Mouse (Mus musculus): ENCODE data around the gene Lypd3. TPM values are rescaled to one million over a fixed set of nuclear protein-coding genes. Genes with fewer than 3 reads are reported as not detected.

Lypd3 gene
- polyA plus RNA-seq, 1 experiment from 2014 or later = 1.6 TPM

- Histone ChIP-seq H3K4me2 (replicated peaks; ENCODE audit: low read depth, low read length) (peak overlapping the region; percentile 52), H3K36me3 (ENCODE audit: control insufficient read depth, insufficient read depth, low read length) (no peaks in the 10 kb centered on the region), H3K4me3 (ENCODE audit: low read depth, low read length) (peak overlapping the region; percentile 29), H3K9me3 (ENCODE audit: control insufficient read depth, low read length) (no peaks in the 10 kb centered on the region), H3K4me1 (replicated peaks; ENCODE audit: control insufficient read depth, insufficient read depth, low read length) (peaks cover 11% of the 10 kb centered on the region; the same call in 1 of the 2 replicates), H3K27ac (ENCODE audit: low read depth, low read length) (no peak overlapping the region), H3K27me3 (ENCODE audit: control insufficient read depth, insufficient read depth, low read length) (peaks cover 48% of the 10 kb centered on the region), H3K9ac (ENCODE audit: low read depth, low read length) (no peak overlapping the region)
- peak; percentile 48 for DNase-seq (ENCODE audit: low spot score)
- WGBS = 2% methylated on average over 35 of the region's 35 CpGs
- ATAC-seq (ENCODE audit: low FRiP score) = no peak
Measured at GRCm38 (mm10) chr7:24638026-24638856, 1.9 kb downstream of the Lypd3 start.

GRCm38 (mm10) chr7:24640450-24640849 is 4.1 kb downstream of the Lypd3 start:
- no peak overlapping the region for H3K9ac ChIP-seq (ENCODE audit: low read depth, low read length)
- DNase-seq (ENCODE audit: low spot score) = no peak
- no peak for ATAC-seq (ENCODE audit: low FRiP score)
- H3K36me3 ChIP-seq (ENCODE audit: control insufficient read depth, insufficient read depth, low read length) = no peaks in the 10 kb centered on the region
- no peak overlapping the region for H3K27ac ChIP-seq (ENCODE audit: low read depth, low read length)
- H3K4me1 ChIP-seq (replicated peaks; ENCODE audit: control insufficient read depth, insufficient read depth, low read length) = peaks cover 11% of the 10 kb centered on the region; the same call in 1 of the 2 replicates
- no peaks in the 10 kb centered on the region for H3K9me3 ChIP-seq (ENCODE audit: control insufficient read depth, low read length)
- peaks cover 48% of the 10 kb centered on the region for H3K27me3 ChIP-seq (ENCODE audit: control insufficient read depth, insufficient read depth, low read length)
- no peak overlapping the region for H3K4me2 ChIP-seq (replicated peaks; ENCODE audit: low read depth, low read length)
- WGBS = 65% methylated on average over 13 of the region's 13 CpGs
- no peak overlapping the region for H3K4me3 ChIP-seq (ENCODE audit: low read depth, low read length)

- ATAC-seq (ENCODE audit: low FRiP score) = no peak
- peaks cover 6% of the 10 kb centered on the region; the same call in 1 of the 2 replicates for H3K4me1 ChIP-seq (replicated peaks; ENCODE audit: control insufficient read depth, insufficient read depth, low read length)
- peaks cover 31% of the 10 kb centered on the region for H3K27me3 ChIP-seq (ENCODE audit: control insufficient read depth, insufficient read depth, low read length)
Measured at GRCm38 (mm10) chr7:24642491-24642890, 6.1 kb downstream of the Lypd3 start.

GRCm38 (mm10) chr7:24644492-24644891 is 8.1 kb downstream of the Lypd3 start:
- Histone ChIP-seq H3K9me3 (ENCODE audit: control insufficient read depth, low read length) (no peaks in the 10 kb centered on the region), H3K9ac (ENCODE audit: low read depth, low read length) (no peak overlapping the region), H3K36me3 (ENCODE audit: control insufficient read depth, insufficient read depth, low read length) (no peaks in the 10 kb centered on the region), H3K27me3 (ENCODE audit: control insufficient read depth, insufficient read depth, low read length) (peaks cover 11% of the 10 kb centered on the region), H3K4me2 (replicated peaks; ENCODE audit: low read depth, low read length) (no peak overlapping the region), H3K4me1 (replicated peaks; ENCODE audit: control insufficient read depth, insufficient read depth, low read length) (no peaks in the 10 kb centered on the region), H3K4me3 (ENCODE audit: low read depth, low read length) (no peak overlapping the region), H3K27ac (ENCODE audit: low read depth, low read length) (no peak overlapping the region)
- ATAC-seq (ENCODE audit: low FRiP score) (no peak), DNase-seq (ENCODE audit: low spot score) (no peak)
- WGBS = 83% methylated on average over 6 of the region's 6 CpGs

More at GRCm38 (mm10) chr7:24642491-24642890, 6.1 kb downstream of the Lypd3 start:
- no peaks in the 10 kb centered on the region for H3K36me3 ChIP-seq (ENCODE audit: control insufficient read depth, insufficient read depth, low read length)
- 8% methylated on average over 9 of the region's 9 CpGs for WGBS
- H3K9ac ChIP-seq (ENCODE audit: low read depth, low read length) = no peak overlapping the region
- no peak overlapping the region for H3K4me3 ChIP-seq (ENCODE audit: low read depth, low read length)
- no peak overlapping the region for H3K4me2 ChIP-seq (replicated peaks; ENCODE audit: low read depth, low read length)
- peak; percentile 76 for DNase-seq (ENCODE audit: low spot score)
- H3K9me3 ChIP-seq (ENCODE audit: control insufficient read depth, low read length) = no peaks in the 10 kb centered on the region
- H3K27ac ChIP-seq (ENCODE audit: low read depth, low read length) = no peak overlapping the region

GRCm38 (mm10) chr7:24644996-24645395 is 8.6 kb downstream of the Lypd3 start:
- H3K36me3 ChIP-seq (ENCODE audit: control insufficient read depth, insufficient read depth, low read length) = no peaks in the 10 kb centered on the region
- H3K9me3 ChIP-seq (ENCODE audit: control insufficient read depth, low read length) = no peaks in the 10 kb centered on the region
- H3K4me1 ChIP-seq (replicated peaks; ENCODE audit: control insufficient read depth, insufficient read depth, low read length) = no peaks in the 10 kb centered on the region
- no peak for ATAC-seq (ENCODE audit: low FRiP score)
- H3K4me2 ChIP-seq (replicated peaks; ENCODE audit: low read depth, low read length) = no peak overlapping the region
- 78% methylated on average over 7 of the region's 7 CpGs for whole genome bisulfite sequencing
- H3K9ac ChIP-seq (ENCODE audit: low read depth, low read length) = no peak overlapping the region
- DNase-seq (ENCODE audit: low spot score) = no peak
- H3K27me3 ChIP-seq (ENCODE audit: control insufficient read depth, insufficient read depth, low read length) = peaks cover 7% of the 10 kb centered on the region
- H3K4me3 ChIP-seq (ENCODE audit: low read depth, low read length) = no peak overlapping the region
- H3K27ac ChIP-seq (ENCODE audit: low read depth, low read length) = no peak overlapping the region

GRCm38 (mm10) chr7:24646486-24646885 is 10.1 kb downstream of the Lypd3 start:
- Histone ChIP-seq H3K4me3 (ENCODE audit: low read depth, low read length) (no peak overlapping the region), H3K4me2 (replicated peaks; ENCODE audit: low read depth, low read length) (no peak overlapping the region), H3K9me3 (ENCODE audit: control insufficient read depth, low read length) (no peaks in the 10 kb centered on the region), H3K27me3 (ENCODE audit: control insufficient read depth, insufficient read depth, low read length) (no peaks in the 10 kb centered on the region), H3K36me3 (ENCODE audit: control insufficient read depth, insufficient read depth, low read length) (no peaks in the 10 kb centered on the region), H3K4me1 (replicated peaks; ENCODE audit: control insufficient read depth, insufficient read depth, low read length) (no peaks in the 10 kb centered on the region), H3K9ac (ENCODE audit: low read depth, low read length) (no peak overlapping the region), H3K27ac (ENCODE audit: low read depth, low read length) (no peak overlapping the region)
- WGBS = 84% methylated on average over 7 of the region's 7 CpGs
- no peak for DNase-seq (ENCODE audit: low spot score)
- ATAC-seq (ENCODE audit: low FRiP score) = no peak

- DNase-seq (ENCODE audit: low spot score) (peak; percentile 81), ATAC-seq (ENCODE audit: low FRiP score) (no peak)
- H3K9ac ChIP-seq (ENCODE audit: low read depth, low read length) = no peak overlapping the region
- H3K27me3 ChIP-seq (ENCODE audit: control insufficient read depth, insufficient read depth, low read length) = no peaks in the 10 kb centered on the region
- 22% methylated on average over 7 of the region's 7 CpGs for WGBS
- H3K4me2 ChIP-seq (replicated peaks; ENCODE audit: low read depth, low read length) = no peak overlapping the region
- H3K36me3 ChIP-seq (ENCODE audit: control insufficient read depth, insufficient read depth, low read length) = no peaks in the 10 kb centered on the region
- no peaks in the 10 kb centered on the region for H3K4me1 ChIP-seq (replicated peaks; ENCODE audit: control insufficient read depth, insufficient read depth, low read length)
- no peak overlapping the region for H3K27ac ChIP-seq (ENCODE audit: low read depth, low read length)
- no peaks in the 10 kb centered on the region for H3K9me3 ChIP-seq (ENCODE audit: control insufficient read depth, low read length)
- no peak overlapping the region for H3K4me3 ChIP-seq (ENCODE audit: low read depth, low read length)
Measured at GRCm38 (mm10) chr7:24653681-24654080, 17.3 kb downstream of the Lypd3 start.

- DNase-seq (ENCODE audit: low spot score) (peak; percentile 13), ATAC-seq (ENCODE audit: low FRiP score) (no peak)
- Histone ChIP-seq H3K27ac (ENCODE audit: low read depth, low read length) (no peak overlapping the region), H3K9ac (ENCODE audit: low read depth, low read length) (no peak overlapping the region), H3K4me3 (ENCODE audit: low read depth, low read length) (no peak overlapping the region), H3K27me3 (ENCODE audit: control insufficient read depth, insufficient read depth, low read length) (no peaks in the 10 kb centered on the region), H3K4me2 (replicated peaks; ENCODE audit: low read depth, low read length) (no peak overlapping the region), H3K4me1 (replicated peaks; ENCODE audit: control insufficient read depth, insufficient read depth, low read length) (no peaks in the 10 kb centered on the region; the same call in 1 of the 2 replicates), H3K36me3 (ENCODE audit: control insufficient read depth, insufficient read depth, low read length) (no peaks in the 10 kb centered on the region), H3K9me3 (ENCODE audit: control insufficient read depth, low read length) (no peaks in the 10 kb centered on the region; the same call in 1 of the 2 replicates)
- WGBS = 66% methylated on average over 12 of the region's 12 CpGs
Measured at GRCm38 (mm10) chr7:24659737-24660357, 23.5 kb downstream of the Lypd3 start.
